Mouse (Mus musculus) gastrocnemius, adult 8-10 months (tissue): ENCODE measurements at regions not wholly inside any gene's neighbourhood (a gene's known extent, or its start where the extent isn't known, plus 50 kb on each side); places are given as distances from the start of the nearest gene placed in this dataset.

ENCODE experiments used
- DNase-seq, 2 experiments: peaks; one replicate each; pipeline ENCODE4 v3.0.0; 2022; ENCODE audit warnings: low spot score in 2 of 2

DNA sequence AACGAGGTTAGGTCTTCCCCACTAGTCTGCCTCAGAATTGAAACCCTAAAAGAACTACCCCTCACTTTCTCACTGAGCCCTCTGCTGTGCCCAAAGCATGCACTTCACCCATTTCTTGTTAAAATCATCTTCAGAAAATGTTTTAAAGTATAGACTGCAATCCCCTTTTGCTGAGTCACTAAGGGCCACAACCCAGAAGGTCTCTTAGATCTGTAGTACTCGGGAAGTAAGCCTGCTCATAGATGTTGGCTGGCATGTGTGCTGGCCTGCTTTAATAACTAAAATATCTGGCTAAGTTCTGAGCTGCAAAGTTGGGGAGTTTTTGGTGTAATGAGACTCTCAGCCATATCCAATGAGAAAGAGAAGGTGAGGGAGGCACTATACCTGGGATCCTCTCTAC is 329.9 kb downstream of the Insc start:
- no peak for DNase-seq

DNA sequence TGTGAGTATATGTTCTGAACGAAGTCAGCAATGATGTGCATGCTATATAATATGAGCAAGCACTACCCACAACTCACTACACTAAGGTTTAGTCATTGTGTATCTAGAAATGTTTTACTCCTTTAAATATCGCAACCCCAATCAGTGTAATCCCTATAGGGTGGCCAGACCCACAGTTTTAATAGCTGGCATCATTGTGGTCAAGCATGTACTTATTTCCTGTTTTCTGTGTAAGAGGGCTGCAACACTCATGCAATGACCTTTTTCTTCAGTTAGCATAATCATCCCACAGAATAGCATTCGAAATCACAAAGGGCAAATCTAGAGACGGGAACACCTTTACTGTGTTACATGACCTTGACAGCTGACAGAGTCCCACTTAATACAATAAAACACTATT is 333.3 kb downstream of the Insc start:
- DNase-seq = no peak

DNA sequence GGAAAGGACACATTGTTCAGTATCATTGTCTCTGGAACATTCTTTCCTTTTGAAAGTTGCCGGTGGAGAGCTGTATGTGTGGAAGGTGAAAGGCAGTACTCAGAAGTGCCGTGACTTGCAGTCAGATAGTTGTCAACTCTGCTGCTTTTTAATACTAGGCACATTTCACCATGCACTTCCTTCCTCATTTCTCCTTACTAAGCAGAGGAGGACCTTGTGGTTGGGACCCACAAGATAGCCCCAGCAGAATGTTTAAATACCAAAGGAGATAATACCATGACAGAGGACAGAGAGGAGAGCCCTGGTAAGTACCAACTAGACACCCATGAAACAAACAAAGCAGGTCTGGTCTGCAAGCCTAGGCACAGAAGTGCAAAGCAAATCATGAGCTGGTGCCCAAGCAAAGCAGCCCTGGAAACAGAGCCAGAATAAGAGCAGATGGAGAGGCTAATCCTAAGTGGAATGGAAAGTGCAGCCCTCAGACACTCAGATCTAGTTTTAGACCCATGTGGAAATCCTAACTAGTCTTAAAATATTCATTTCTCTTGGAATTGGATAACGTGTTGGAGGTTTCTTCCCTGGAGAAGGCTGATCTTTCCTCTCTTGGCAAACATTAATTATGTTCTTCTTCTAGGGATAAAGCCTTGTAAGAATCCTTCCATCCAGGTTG is 341.4 kb downstream of the Insc start:
- DNase-seq = no peak

DNA sequence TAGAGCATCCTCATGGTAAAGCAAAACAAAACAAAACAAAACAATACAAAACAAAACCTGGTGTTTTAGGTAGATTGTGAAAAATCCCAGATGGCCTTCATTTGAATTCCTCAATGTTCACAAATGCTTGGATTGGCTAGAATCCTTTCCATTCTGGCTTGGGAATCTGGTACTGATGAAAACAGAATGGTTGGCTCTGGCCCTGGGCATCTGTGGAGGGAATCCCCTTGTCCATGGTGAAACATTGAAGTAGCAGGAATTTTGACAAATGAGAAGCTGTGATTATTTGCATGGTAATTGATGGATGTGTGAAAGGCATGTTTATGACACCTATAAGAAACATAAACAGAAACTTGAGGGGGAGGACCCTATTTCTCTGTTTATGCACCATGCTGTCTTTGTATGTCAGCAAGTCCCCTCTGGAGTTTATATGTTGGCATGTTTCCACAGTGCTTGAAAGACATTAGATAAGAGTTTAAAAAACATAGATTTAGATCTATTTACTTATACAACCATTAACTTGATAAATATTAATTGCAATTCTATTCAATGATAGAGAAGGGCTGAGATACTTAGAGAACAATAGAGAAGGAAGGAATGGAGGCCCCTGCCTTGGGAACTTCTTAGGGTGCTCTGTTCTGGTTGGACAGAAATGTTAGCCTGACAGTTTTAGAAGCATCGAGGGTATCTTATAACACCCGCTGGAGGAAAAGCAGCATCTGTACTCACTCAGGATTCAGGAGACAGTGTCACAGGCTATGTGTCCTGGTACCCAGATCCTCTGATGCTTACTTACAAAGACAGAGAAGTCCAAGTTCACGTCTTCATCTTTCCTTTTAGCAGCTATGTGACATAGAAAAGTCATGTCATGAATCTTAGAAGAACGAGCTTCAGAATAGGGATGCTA is 343.3 kb downstream of the Insc start:
- DNase-seq = no peak

DNA sequence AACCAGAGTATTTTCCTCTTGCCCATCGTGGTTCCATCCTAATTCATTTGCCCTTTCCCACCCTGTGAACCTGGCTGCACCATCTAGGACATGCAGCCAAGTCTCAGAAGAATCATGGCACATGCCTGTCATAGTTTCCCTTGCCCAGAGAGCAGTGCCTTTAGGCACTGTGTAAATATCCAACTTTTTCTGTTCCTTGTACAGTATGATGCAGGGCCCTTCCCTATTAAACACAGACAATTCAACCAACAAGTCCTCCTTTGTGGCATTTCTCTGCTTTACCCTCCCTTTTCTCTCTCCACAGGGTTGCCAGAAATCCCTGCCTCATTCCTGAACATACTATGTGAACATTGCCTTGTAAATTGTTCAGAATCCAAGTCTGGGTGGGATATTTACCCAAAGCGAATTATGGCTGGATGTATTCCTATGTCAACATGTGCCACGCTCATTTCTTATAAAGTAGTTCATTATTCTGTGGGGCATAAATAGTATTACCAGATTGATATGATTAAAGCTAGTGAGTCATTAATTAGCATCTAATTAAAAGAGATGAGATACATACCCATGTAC is 349.1 kb downstream of the Insc start:
- no peak for DNase-seq

DNA sequence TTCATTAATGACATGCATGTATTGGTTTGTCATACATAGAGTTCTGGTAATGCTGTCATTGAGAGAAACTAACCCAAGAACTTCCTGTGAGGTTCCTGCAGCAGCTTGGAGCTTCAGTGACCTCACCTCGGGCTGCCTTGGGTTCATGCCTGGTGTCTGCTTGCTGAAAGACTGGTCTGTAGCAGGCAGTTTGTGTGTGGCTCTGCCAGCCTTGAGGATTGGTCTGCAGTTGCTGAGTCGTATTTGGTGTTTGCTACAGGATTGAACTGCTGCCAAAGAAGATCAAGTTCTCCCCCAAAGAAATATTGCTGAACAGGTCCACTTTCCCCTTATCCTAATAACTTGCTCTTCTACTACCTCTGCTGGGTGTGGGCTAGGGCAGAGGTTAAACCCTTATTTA is 362.5 kb downstream of the Insc start:
- no peak for DNase-seq

DNA sequence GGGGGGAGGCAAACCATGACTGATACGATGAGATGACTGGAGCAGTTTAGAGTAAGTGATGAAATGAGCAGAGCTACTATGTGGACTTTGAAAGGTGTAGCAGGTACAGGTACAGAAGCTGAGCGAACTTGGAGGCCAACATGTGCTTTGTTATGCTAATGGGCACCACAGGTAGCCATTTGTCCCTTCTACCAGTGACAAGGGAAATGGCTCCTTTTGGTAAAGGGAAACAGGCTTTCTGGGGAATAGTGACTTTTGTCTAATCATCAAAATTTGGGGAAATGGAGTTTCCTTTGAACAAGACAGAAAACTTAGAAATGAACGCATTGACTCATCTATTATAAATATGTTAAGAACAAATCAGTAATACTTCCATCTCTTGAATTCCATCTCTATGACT is 368.8 kb downstream of the Insc start:
- DNase-seq = no peak

DNA sequence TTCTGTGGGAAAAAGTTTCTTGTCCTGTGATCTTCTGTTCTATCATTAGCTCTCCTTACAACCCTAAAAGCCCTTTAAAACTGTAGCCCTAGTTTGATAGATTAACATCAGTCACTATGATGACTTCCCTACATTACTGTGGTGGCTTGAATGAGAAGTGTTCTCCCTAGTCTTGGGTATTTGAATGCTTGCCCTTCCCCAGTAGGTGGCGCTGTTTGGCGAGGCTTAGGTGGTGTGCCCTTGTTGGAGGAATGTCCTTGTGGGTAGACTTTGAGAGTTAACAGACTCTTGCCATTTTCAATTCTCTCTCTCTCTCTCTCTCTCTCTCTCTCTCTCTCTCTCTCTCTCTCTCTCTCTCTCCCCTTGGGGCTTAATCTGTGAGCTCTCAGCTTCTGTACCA is 379.8 kb downstream of the Insc start:
- DNase-seq = no peak

DNA sequence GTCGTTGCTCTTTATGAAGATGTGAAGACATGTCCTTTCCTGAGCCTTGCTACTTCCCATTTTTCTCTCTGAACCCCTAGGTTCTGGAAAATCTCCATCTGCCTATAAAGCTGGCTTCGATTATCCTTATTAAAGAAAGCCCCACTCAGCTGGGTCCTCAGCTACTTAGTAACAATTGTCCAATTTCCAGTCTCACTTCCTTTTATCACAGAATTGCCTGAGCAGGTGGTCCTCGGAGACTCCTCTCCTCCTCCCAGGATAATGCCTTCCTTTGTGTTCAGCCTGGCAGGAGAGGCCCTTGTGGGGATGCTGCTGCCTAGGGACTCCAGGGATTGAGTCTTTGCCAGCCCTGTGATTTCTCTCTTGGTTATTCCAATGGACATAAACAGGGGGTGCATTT is 385.5 kb downstream of the Insc start:
- no peak for DNase-seq

DNA sequence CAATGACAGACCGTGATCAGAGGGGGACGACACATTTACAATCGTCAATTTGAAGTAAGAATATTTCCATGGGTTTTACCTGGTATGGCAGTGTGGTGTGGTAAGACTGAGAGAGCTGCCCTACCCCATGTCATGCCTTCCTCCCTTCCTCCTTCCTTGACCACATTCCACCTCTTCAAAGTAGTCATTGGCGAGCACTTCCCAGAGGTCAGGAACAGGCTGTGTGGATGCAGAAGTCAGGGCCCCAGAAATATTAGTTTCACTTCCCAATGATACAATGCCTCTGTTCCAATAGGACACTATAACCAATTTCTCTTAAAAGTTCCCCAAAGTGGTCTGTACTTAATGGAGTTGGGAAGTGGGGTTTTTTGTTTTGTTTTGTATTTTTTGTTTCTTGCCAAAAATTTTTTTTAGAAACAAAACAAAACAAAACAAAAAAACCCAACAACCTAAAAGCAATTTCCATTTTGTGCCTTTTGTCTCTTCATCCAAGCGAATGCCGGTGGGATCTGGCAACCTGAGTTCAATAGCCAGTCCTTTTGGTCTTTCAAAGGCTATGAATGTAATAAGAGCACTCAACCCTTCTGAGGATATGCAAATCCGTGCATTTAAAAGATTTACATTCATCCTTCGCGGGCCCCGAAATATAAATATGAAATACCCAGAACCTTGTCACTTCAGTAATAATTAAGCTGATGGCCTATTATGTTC is 387.9 kb downstream of the Insc start:
- no peak for DNase-seq

DNA sequence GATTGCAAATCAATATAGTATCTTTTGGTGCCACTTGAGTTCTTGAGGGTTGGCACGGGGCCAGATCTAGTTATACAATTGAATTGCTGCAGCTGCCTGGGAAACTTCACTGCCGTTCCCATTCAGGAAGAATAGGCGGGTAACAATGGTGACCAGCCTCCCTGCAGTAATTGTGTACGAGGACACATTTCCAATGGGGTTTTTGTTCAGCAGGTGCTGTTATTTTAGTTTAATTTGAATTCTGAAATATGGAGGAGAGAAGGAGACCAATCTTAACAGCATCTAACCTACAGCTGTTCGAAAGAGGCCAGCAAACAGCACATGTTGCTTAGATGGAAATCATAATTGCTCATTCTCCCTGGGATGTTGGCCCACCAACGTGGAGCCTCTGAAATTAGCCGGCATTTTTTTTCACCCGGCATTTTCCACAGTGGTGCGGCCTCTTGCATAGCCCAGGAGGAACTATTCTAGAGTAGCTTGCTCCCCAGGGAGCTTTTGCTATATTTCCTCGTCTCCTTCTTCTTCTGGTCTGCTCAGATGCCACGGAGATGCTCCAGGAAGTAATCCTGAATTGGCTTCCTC is 388.6 kb downstream of the Insc start:
- DNase-seq = no peak

DNA sequence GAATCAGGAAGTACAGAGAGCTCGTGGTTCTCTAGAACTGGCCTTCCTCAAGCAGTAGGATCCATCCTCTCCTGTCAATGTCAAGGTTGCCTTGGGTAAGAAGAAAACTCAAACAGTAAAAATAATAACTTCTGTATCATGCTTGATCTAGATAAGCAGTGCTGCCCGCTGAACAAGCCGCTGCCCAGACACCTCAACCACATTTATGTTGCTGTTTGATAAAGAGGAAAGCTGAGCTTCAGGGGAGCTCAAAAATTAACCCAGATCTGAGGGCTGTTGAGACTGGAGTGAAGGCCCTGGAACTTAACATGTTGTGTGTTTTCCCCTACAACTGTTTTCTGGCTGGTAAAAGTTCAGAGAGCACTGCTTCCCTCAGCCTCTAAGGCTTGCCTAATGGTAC is 389.1 kb downstream of the Insc start:
- DNase-seq = no peak

DNA sequence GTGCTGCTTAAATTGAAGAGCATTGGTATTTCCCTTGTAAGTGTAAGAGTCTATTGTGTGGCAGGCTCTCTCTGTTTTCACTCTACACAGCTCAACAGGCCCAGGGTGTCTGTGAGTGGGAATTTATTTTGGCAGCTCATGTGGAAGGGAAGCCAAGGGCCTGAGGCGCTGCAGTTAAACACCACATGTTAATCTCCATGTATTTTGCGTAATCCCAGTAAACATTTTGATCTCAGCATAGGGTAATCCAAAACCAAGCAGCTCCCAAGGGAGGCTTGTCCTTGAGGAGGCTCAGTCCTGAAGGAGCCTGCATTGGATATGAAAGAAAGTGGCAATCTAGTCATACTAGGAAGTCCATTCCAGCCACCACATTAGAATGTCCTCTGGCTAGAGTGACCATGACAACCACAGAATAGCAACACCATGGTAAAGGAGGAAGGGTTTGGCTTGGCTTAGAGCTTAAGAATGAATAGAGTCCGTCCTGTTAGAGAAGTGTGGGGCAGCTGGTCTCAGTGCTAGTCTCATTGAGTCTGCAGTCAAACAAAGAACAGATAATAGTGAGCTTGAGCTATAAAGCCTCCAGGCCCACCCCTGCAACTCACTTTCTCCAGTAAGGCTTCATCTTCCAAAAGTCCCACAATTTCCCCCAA is 391.6 kb downstream of the Insc start:
- no peak for DNase-seq

DNA sequence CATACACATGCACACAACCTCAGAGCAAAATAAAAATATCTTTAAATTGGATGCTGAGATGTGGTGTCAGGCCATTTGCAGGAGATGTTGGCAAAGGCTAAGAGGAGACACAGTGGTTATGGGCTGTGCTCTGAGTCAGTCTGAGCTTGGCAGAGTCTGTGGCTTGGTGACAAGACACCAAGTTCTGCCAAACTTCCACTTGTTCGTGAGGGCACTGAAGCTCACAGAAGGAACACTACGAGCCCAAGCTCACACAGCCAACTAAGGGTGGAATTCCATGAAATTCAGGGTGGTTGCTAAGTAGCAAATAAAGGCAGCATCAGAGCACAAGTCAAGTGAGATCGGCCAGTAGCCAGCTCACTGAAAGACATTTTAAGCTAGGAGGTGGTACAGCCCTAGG is 396.8 kb downstream of the Insc start:
- no peak for DNase-seq

DNA sequence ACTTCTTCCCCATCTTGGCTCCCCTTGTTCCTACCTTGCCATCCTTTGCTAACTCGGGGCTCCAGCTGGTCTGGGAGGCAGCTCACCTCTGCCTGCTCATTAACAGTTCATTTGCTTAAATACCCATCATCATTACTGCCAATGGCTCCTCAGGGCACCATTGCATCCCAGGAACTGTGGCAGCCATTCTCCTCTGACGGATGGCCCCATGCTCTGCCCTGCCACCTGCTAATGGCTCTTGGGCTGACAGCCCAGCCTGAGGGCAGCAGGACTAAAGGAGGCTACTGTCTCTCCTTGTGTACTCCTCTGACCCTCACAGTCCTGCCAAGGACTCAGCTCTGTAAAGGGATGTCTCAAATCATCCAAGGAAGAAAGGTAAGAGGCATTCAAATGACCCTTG is 398.7 kb downstream of the Insc start:
- no peak for DNase-seq

DNA sequence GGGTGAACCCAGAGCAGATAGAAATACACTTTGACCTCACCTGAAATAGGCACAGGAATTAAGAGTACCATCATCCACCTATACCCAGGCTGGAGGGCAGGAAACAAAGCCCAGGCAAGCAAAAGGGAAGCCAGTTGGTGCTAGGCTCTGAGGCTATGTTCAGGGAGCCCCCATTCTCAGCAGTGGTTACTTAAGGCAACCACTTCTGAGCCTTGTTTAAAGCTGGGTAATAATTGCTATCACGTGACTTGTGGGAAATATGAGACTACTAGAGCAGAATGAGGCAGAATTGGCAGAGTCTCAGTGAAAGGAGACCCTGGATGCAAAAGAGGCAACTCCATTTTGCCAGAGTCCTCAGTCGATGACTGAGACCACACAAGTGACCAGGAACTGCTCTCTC is 401.5 kb downstream of the Insc start:
- no peak for DNase-seq

DNA sequence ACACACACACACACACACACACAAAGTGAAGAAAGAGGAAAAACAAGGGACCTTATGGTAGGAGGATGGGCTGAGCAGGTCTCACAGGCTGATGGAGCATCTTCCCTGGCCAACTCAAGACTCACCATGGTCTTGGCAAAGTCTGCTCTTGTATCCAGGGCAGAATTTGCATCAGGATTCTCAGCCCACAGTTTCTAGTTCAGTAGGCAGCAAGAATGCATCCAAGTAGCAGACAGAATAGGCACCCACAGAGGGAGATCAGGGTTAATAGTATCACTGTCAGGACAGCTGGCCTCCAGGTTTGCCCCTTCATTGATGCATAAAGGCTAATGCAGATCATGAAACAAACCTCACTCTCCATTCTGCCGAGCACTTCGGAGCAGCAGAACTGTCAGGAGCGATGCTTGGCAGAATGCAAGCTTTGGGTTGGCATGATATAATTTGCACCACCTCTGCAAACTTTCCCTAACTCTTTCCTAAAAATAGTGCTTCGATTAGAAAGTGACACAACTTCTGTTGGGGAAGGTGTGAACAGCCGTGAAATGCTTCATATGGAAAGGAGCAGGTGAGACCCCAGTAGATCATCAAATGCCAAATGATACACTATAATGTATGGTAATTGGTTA is 404.0 kb downstream of the Insc start:
- no peak for DNase-seq

DNA sequence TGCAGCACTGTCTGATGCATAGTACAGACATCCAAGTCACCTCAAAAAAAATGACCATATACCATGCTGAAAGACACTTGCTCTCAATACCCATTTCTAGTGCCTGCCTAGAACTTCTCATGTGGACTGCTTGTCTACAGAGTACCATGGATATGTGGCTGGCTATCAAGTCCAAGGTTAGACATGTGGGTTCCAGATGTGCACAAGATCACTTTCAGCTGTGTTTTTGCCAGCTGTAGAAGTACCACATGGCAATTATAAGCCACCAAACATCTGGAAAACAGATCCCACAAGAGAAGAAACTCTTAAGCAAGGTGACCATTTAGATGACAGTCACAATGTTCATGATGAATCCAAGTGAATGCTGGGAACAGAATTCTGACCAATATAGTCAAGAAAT is 409.8 kb downstream of the Insc start:
- no peak for DNase-seq

DNA sequence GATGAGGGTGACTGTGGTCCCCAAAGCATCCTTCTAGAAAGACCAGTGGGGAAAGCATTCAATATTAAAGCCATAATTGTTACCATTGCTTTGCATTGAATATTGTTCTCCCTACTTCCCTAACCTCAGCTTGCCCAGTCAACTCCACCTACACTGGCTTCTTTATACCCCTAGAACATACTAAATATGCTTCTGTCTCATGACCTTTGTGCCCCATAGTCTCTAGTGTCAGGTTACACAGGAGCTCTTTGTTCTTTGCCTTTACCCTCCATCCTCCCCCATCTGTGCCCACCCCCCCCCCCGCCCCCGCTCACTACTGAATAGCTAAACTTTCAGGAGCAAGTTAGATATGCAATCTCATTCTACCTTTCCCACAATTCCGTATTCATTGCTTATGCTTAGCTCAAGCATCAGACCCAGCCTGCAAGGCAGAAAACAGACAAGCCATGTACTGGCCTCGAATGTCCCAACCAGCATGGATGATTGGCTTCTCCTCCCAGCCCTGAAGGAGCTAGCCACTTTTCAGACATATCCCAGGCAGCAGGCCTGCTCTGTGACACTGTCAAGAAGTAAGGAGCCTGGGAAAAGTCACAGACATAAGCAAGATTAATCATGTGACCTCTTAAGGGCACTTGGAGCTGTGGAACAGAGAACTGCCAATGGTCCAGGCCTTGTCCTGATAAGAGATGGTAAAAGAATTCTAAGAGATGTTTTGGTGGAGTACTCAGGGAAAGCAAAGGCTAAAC is 410.4 kb downstream of the Insc start:
- no peak for DNase-seq

DNA sequence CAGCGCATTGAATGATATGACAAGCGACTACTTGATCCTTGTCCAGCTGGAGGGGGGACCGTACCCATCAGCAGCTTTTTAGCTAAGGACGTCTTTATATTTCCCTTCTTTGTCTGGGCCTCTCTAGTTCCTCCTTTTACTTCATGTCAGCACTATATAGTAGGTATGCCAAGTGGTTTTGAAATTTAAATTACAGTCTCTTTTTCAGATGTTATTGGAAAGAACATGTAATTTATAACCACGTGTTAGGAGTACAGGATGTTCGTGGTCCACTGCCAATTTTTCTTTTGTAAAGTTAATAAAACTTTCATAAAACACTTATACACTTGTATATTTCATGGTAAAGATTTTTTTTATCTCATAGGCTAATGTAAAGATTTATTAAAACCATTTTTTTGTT is 426.5 kb downstream of the Insc start:
- DNase-seq = no peak
